Mouse (Mus musculus): ENCODE results near the gene Apaf1. TPM values are rescaled to one million over a fixed set of nuclear protein-coding genes. Genes with fewer than 3 reads are reported as not detected.

Gene Apaf1
- 10 to 100 TPM in 1 of 2 experiments, 1 to 10 TPM in 1; 6.2 to 15.3 TPM for polyA plus RNA-seq (2017; shearing (Covaris generic))

GRCm38 (mm10) chr10:91082550-91083392 lies at the start of gene Apaf1, which contains the start of gene Ikbip:
Apaf1 (minus strand) TSS chr10:91082770.
Ikbip (plus strand) TSS chr10:91082940.
- peak; percentile 90 for ATAC-seq

- no peak for ATAC-seq
Measured at GRCm38 (mm10) chr10:91131565-91131964, 49.0 kb upstream of the Apaf1 start.

GRCm38 (mm10) chr10:91130792-91131191 lies 48.2 kb upstream of the Apaf1 start:
- ATAC-seq: no peak

DNA sequence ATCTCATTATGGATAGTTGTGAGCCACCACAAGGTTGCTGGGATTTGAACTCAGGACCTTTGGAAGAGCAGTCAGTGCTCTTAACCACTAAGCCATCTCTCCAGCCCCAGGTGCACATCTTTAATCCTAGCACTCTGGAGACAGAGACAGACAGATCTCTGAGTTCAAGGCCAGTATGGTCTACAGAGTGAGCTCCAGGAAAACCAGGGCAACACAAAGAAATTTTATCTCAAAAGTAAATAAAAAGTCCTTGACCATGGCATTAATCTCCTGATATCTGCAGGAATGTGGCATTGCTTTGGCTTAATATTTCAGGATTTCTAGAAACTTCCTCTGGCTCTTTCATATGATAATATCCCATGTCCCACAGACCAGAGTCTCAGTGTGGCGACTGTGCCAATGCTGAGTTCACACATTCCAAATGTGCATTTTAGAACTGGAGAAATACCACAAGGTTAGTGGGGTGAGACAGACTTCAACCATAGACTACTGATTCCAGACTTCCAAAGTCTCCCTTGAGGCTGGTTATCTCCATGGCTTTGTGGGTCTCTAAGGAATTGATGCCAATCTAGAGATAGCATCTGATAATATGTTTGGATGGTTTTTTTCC lies 46.1 kb upstream of the Apaf1 start:
- ATAC-seq: no peak

DNA sequence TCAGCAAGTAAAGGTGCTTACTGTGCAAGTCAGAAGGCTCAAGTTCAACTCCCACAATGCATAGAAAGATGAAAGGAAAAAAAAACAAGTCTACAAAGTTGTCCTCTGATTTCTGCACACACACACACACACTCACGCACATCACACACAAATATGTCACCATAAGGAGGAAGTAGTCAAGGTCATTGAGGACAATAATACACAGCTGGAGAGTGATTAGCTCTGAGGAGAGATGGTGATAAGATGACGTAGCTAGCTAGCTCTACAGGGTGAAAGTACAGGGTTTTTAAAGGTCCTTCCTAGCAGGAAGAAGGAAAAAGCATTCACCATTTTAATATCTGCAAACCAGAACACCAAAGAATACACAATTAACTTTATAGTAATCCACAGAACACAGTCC lies 44.8 kb upstream of the Apaf1 start:
- no peak for ATAC-seq

- ATAC-seq: no peak
Measured at GRCm38 (mm10) chr10:91126618-91127355, 44.2 kb upstream of the Apaf1 start.

DNA sequence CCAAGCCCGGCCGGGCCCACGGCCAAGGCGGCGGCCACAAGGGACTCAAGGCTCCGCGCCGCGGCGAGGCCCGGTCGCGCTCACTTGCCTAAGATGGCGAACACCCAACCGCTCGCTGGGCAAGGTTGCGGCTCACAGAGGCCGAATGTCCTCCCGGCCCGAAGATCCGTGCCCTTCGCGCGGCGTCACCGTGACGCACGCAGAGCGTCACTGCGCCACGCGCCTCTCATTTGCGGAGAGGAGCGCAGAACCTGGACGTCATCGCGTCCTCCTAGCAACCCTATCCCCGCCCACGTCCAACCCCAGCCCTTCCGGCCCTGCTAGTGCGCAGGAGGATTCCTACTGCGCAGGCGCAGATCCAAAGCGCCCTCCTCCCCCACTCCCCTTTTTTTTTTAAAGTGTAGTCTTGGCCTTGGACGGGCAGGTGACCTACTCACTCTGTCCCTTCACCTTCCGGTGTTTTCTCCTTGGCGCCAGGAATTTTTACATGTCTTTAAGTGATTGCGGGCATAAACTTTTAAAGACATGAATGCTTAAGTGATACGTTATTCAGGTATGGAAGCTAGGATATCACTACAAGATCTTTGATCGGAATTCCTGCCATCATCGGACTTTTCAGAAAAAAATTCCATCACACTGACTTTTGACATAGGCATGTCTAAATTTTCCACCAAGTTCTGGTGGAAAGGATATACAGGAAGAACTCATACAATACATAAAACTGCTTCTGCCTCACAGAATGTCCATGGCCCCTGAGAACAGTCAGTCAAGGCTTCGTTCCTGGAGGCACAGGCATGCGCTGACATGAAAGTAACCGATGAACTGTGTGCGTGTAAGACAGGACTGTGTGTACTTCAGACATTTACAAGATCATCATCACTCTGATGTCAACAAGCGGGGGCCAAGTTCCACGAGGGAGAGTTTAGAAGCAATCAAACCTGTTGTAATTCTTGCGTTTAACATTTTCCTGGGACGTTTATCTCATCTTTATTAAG lies 41.6 kb upstream of the Apaf1 start, which contains the start of gene Slc25a3:
Slc25a3 (minus strand) TSS at position 232 of the 995 bp plus-strand sequence.
- peak; percentile 95 for ATAC-seq

- peak; percentile 37 for ATAC-seq
Measured at GRCm38 (mm10) chr10:91123281-91123827, 40.8 kb upstream of the Apaf1 start.

DNA sequence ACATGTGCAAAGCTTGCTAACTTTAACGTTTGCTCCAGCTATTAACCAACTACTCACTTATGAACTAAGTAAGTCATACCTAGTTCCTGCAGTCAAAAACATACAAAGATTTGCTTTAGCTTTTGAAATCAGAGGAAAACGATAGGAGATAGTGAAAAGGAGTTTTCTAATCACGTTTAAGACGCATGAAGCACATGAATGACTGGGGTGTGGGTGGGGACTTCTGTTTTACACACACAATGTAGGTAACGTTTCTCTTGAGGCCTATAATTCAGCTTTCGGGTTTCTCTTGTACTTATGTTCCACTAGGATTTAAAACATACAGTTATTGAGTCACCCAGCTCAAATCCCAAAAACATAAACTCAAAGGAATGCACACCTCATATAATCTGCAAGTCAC lies 40.1 kb upstream of the Apaf1 start:
- peak; percentile 8 for ATAC-seq

GRCm38 (mm10) chr10:91116958-91117357 lies 34.4 kb upstream of the Apaf1 start:
- no peak for ATAC-seq

DNA sequence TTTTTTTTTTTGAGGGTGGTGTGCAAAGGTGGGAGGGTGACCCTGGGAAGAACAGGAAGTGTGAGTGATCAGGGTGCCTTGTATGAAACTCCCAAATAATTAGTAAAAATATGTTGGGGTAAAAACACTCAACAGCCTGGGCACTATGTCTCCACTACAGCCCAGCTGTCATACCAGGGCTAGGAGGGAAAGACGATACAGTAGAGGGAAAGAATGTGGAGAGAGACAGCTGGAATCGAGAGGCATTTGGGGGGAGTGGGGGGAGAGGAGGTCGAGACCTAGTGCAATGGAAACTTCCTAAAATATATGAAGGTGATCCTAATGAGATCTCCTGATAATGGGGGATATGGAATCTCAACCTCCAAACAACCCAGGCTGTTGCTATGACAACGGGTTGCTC lies 27.3 kb upstream of the Apaf1 start:
- ATAC-seq: no peak

DNA sequence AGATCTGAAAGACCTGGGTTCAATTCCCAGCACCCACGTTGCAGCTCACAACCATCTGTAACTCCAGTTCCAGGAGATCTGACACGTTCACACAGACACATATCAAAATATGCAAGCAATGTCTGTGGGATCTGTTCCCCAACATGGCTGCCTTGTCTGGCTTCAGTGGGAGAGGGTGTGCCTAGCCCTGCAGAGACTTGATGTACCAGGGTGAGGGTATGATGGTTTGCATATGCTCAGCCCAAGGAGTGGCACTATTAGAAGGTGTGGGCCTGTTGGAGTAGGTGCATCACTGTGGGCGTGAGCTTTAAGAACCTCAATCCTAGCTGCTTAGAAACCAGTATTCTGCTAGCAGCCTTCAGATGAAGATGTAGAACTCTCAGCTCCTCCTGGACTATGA lies 23.4 kb upstream of the Apaf1 start:
- ATAC-seq: no peak

GRCm38 (mm10) chr10:91102799-91103590 lies 20.4 kb upstream of the Apaf1 start:
- no peak for ATAC-seq

GRCm38 (mm10) chr10:91101936-91102335 lies 19.4 kb upstream of the Apaf1 start:
- no peak for ATAC-seq

GRCm38 (mm10) chr10:91100101-91100500 lies 17.5 kb upstream of the Apaf1 start:
- no peak for ATAC-seq

DNA sequence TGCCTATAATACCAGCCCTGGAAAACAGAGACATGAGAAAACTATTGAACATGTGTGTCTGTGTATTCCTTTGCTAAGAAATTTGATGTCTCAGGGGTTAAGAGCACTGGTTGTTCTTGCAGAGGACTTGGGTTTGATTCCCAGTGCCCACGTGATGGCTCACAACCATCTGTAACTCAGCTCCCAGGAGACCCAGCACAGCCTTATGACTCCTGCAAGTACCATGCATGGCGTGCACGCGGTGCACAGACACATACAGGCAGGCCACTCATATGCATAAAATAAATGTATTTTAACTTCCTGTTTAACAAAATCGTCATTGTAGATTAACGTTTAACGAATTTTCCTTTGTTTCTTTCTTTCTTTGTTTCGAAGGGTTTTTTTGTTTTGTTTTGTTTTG lies 15.5 kb upstream of the Apaf1 start:
- ATAC-seq: no peak

GRCm38 (mm10) chr10:91094251-91095104 lies 11.9 kb upstream of the Apaf1 start:
- no peak for ATAC-seq

DNA sequence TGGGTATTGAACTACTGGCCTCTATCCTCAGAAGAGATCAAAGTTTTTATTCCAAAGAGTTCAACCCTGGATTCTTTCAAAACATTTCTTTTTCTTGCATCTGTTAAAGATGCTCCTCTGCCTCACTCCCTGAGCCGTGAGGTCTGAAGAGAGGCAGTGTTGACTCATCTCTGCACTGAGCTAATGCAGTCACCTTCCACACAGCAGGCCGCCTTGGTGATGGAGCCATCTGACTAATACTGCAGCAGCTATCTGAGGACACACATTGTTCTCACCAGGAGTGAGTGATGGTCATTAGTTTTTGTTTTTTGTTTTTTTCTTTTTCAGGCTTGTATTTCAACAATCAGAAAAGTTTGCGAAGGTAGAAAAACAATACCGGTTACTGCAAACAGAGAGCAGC lies 10.2 kb upstream of the Apaf1 start:
- no peak for ATAC-seq

- peak; percentile 9 for ATAC-seq
Measured at GRCm38 (mm10) chr10:91083393-91083927, 890 bp upstream of the Apaf1 start.
